Mouse (Mus musculus) hematopoietic stem cell, adult 5-6 weeks (primary cell): ENCODE data around the gene Hist1h3c. TPM values are rescaled to one million over a fixed set of nuclear protein-coding genes. Genes with fewer than 3 reads are reported as not detected.
"Not testable (repeated sequence)": the region's sequence is repeated elsewhere in the genome, so short reads cannot be mapped to it uniquely, and the experiment has no call there.

ENCODE experiments used
- ATAC-seq, 2 experiments: fragments of 125-278 bp in 1 of 2; replicated peaks in 1 of 2; 2 replicates each; pipeline ENCODE4 v1.8.0; 2016 to 2017; ENCODE audit warnings: inconsistent platforms in 2 of 2, mild to moderate bottlenecking in 2 of 2, moderate number of reproducible peaks in 2 of 2, low read depth in 1 of 2, moderate TSS enrichment in 1 of 2; ENCODE audit not compliant: low FRiP score in 2 of 2, poor library complexity in 2 of 2, severe bottlenecking in 2 of 2, insufficient read depth in 1 of 2, low TSS enrichment in 1 of 2
- total RNA-seq: library from RNA; stranded (forward); fragments of 172-1452, 232-1000 nt; gene quantifications from 2 replicates; pipeline ENCODE4 v1.2.3, GENCODE M21; 2017

Gene Hist1h3c
- 240 and 585 TPM in 2 replicates for total RNA-seq

DNA sequence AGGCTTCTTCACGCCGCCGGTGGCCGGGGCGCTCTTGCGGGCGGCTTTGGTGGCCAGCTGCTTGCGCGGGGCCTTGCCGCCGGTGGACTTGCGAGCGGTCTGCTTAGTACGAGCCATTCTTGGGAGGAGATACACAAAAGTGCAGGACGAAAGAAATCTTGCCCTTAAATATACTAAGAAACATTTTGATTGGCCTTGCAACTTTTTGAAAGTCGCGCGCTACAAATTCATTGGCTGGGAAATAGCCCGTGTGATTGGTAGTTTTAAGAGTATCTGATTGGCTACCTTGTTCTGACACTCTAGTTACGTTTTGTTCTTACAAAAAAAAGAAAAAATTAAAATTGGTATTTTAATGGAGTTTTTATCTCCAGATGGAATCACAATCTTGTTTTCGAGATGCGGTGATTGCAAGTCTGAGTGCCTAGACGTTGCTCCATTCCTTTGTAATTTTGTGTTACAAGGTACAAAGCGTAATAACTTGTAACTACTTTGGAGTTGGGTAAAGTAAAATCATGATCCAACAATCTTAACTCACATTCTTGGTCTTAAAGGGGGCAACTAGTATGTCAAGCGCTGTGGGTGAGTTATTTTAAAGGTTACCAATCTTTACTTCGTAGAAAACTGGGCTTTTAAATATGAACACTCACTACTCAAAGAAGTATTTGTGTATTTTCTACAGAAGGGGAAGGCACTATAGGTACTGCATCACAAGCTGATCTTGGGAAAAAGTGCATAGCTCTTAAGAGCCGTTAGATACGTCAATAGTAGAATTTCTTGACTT lies at the start of gene Hist1h3c:
Gene Hist1h3c (minus strand): TSS at position 222 of the 781 bp plus-strand sequence.
- ATAC-seq: peak; percentile 61 to 62; a peak in 3 of 4 replicates

DNA sequence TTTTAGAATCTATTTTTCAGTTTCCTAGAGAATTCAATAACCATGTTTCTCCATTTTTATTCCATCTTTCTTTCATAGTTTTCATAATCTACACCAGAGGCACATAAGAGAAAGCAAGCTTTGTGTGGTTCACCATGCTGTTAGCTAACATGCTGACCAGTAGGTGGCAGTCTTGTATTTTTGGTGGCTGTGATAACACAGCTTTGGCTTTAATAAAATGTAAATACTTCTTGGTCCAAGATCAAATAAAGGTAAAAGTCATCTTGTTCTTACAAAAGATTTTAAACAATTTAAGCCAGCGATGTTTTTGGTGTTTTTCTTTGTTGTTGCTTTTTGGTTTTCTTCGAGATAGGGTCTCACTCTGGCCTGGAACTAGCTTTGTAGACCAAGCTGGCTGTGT lies 47.1 kb upstream of the Hist1h3c start:
- peak; percentile 64 to 67; a peak in 3 of 4 replicates for ATAC-seq

DNA sequence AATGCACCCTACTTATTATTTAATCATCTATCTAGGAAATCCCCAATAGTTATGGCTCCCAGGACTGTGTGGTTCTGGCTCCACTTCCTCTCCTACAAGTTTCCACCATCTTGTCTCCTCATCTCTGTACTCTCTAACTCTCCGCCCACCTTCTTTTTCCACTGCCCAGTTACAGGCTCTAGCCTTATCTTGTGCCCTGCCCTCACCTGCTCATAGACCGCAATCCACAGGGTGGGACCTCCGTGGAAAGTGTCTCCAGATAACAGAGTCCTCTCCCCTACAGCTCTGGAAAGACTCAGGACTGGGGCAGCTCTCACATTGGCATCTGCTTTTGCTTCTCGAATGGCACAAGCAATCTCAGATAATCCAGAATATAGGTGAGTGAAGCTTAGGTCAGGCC lies 33.6 kb upstream of the Hist1h3c start:
- no peak for ATAC-seq

DNA sequence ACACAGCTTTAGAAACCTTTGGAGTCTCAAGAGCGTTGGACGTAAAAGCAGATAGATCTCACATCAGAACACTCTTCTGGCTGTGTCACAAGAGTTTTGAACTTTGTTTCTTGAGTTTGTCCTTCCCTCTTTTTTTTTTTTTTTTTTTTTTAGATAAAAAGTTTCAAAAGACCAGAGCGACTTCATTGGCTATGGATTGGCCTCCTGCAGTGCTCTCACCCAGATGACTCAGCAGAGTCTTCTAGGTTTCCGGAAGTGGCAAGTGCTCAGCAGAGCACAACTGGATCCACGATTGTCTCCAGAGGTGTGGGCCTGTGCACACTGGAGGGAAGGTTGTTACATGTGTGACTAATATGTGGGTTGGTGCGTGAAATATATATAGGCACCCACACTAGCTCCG lies 32.9 kb upstream of the Hist1h3c start:
- ATAC-seq: 0 out of 4 replicates have a peak, but pooled peaks have one; percentile 7 to 10

DNA sequence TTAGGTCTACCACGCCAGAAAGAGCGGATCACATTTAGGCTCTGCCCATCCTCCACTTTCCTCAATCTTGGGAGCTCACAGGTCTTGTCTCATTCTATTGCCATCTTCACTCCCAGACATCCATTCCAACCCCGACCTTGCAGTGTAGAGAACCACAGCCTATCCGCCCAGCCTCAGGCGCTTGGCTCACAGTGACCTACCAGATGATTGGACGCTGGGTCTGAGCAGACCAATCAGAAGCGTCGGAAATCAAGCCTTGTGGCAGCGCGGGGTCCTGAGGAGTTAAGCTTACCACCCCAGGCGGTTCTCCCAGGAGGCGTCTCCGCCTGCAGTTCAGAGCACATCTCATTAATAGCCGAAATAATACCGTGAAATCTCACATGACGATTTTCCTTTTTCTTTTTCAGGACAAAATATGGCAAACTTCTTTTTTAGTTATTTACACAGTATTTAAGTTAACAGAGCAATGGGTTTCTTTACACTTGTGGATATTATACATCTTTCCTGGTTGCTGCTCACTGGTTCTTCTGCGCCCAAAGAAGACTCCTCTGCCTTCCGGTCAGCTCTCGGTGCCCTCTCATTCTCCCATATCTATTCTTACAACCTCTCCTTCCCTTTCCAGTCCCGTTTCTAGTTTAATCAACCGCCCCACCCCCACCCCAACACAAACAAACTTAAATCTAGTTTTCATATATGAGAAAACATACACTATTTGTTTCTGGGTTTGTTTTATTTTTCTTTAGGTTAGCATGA lies 27.3 kb upstream of the Hist1h3c start:
- peak; percentile 37 to 47; a peak in 3 of 4 replicates for ATAC-seq

DNA sequence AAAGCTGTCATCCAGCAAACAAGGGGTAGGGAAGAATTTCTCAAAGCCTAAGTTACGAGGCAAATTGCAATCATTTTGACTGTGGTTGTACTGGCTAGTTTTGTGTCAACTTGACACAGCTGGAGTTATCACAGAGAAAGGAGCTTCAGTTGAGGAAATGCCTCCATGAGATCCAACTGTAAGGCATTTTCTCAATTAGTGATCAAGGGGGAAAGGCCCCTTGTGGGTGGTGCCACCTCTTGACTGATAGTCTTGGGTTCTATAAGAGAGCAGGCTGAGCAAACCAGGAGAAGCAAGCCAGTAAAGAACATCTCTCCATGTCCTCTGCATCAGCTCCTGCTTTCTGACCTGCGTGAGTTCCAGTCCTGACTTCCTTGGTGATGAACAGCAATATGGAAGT lies 24.2 kb upstream of the Hist1h3c start, which contains the start of gene Trim38:
Gene Trim38 (plus strand): TSS at position 301 of the 400 bp plus-strand sequence.
- ATAC-seq: not testable (repeated sequence)

DNA sequence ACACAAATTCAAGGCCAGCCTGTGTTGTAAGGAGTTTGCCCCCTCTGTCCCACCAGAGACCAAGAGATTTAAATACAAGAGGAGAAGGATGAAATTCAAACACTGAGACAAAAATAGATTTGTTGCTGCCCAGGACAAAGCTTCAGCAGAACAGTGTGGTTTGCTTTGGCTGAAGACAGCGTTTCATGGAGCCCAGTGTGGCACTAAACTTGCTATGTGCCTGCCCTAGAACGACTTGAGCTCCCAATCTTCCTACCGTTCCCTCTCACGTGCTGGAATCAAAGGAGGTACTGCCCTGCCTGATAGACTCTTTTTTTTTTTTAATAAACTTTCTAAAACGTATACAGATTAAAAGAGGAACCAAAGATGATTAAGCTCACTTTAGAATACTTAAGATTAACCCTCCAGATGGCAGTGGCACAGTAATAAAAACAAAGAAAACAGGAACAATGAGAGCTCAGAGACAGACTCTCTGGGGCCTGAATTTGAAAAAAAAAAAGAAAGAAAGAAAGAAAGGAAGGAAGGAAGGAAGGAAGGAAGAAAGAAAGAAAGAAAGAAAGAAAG lies 23.5 kb upstream of the Hist1h3c start:
- peak; percentile 63 to 81 for ATAC-seq

DNA sequence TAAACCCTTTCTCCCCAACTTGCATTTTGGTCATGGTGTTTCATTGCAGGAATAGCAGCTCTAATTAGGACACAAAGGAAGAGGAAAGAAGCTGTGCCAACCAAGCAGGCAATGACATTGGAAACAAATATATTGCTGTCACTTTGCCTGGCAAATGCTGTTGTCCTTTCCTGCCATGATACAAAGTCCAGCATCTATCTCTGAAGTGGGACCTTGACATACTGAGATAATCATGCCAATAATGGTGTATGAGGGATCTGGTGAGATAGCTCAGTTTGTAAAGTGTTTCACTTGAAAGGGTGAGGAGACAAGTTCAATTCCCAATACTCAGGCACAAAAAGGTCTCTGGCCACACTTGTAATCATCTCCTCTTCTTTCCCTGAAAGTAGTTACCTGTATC lies 21.4 kb upstream of the Hist1h3c start:
- ATAC-seq: no peak

DNA sequence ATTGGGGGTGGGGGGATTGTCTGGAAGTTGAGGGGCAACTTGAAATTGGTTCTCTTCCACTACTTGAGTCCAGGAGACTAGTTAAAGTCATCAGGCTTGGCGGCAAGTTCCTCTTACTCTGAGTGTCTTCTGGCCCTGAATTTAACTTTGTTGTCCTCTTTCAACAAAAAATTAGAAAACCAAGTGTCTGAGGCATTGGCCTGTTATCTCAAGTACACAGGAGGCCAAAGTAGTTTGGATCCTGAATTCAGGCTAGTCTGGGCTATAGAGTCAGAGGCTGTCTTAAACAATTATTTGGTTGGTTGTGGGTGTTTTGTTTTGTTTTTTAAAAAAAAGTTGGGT lies 19.7 kb upstream of the Hist1h3c start:
- ATAC-seq: no peak

DNA sequence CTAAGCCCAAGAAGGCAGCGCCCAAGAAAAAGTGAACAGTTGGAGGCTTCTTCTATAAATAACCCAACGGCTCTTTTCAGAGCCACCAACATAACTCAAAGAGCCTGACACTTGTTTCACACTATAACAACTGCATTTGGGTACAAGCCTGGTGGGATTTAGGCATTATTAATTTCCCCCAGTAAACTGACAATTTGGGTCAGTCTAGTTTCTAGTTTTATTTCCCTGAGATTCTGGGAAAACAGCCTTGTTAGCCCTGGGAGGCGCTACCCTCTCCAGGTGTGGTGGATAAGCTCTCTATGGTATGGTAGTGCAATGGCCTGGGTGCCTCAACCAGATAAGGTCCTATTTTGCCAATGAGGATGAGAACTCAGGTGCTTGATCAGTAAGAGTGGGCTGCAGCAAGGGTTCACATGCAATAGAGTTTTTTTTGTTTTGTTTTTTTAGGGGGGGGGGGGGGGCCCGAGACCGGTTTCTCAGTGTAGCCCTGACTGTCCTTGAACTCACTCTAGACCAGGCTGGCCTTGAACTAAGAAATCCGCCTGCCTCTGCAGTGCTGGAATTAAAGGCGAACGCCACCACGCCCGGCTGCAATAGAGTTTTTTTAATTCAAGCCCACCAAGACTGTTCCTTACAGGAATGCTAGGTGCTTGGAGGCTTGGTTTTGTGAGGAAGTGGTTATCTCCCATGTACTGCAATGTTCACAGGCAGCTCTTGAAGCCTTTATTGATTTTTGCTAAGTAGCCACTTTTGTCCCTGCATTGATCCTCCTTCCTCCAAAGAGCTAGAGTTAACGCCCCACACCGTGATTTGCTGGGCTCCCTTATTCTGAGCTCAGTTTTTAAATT lies 19.1 kb upstream of the Hist1h3c start:
- no peak for ATAC-seq

DNA sequence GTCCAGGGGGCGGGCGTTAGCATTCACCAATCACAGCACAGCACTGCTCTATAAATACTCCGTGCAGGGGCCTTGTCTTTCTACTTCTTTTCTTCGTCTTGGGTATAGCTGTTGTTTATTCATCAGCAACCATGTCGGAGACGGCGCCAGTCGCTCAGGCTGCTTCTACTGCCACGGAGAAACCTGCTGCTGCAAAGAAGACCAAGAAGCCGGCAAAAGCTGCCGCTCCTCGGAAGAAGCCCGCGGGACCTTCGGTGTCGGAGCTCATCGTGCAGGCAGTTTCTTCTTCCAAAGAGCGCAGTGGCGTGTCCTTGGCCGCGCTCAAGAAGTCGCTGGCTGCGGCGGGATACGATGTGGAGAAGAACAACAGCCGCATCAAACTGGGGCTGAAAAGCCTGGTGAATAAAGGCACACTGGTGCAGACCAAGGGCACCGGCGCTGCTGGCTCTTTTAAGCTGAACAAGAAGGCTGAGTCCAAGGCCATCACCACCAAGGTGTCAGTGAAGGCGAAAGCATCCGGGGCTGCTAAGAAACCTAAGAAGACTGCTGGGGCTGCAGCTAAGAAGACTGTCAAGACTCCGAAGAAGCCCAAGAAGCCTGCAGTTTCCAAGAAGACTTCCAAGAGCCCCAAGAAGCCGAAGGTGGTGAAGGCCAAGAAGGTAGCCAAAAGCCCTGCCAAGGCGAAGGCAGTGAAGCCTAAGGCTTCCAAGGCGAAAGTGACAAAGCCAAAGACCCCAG lies 18.4 kb upstream of the Hist1h3c start, which contains the start of gene Hist1h1a:
Gene Hist1h1a (plus strand): TSS at position 81 of the 738 bp plus-strand sequence.
- peak; percentile 55 to 63 for ATAC-seq

DNA sequence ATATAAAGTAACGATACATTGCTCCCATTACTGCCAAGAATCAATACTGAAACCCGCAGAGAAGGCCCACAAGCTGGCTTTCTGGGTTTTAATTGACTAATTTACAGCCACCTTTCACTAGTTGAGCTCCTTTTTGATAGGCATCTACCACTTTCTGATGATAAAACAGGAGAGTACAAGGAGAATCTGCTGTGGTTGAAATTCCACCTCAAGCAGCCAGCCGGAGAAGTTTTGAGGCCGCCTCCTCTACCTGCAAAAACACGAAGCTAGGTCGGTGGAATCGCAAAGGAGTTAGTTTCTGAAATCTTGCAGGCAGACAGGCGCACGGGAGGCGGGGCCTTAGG lies 17.8 kb upstream of the Hist1h3c start:
- no peak for ATAC-seq

DNA sequence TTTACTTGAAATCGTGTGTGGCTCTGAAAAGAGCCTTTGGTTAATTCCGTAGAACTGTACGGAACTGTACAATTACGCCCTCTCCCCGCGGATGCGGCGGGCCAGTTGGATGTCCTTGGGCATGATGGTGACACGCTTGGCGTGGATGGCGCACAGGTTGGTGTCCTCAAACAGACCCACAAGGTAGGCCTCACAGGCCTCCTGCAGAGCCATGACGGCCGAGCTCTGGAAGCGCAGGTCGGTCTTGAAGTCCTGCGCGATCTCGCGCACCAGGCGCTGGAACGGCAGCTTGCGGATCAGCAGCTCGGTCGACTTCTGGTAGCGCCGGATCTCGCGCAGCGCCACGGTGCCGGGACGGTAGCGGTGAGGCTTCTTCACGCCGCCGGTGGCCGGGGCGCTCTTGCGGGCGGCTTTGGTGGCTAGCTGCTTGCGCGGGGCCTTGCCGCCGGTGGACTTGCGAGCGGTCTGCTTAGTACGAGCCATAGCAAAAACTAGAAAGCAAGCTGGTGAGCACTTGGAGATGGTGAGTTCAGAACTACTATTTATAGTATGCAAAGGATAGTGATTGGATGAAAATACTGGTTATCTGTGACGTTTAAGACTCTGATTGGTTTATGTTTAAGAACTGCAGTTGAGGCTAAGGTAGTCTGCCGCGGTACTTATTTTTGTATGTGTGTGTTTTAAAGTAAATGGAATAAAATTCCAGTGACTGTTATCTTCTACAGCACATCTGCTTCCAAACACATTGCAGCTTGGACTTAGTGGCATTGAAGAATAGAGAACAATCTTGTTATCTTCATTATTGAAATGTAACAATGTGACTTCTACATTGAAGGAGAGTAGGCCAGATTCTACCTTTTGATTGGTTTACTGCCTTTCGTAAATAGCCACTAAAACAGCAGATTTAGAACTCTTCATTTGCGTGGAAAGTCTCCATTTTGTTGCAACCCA lies 16.7 kb upstream of the Hist1h3c start, which contains the start of gene Hist1h3a:
Gene Hist1h3a (minus strand): TSS at position 516 of the 951 bp plus-strand sequence.
- peak; percentile 47 to 57; a peak in 3 of 4 replicates for ATAC-seq

DNA sequence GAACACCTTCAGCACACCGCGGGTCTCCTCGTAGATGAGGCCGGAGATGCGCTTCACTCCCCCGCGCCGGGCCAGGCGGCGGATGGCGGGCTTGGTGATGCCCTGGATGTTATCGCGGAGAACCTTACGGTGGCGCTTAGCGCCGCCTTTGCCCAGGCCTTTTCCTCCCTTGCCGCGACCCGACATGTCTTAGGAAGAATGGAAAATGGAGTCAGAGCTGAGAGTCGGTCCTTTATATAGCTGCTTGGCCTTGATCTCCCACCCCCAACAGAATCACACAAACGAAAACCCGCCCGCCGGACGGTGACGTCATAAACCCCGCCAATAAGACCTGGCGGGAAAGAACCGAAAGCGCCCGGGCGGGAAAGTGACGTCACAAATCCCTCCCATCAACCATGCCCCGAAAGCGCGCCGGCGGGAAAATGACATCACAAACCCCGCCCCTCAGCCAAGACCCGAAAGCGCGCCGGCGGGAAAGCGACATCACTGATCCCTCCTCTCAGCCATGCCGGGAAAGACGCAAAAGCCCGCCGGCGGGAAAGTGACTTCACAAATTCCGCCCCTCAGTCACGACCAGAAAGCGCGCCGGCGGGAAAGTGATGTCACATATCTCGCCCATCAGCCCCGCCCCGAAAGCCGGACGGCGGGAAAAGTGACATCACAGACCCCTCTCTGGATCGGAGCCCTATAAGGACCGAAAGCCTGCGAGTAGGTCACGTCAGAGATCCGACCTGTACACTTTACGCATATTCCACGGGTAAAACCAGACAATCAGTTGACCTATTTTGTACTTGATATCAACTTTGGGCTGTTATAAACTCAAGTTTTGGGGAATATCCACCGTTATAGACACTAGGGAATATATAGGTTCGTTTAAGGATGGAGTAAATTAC lies 15.8 kb upstream of the Hist1h3c start, which contains the start of gene Hist1h4a:
Gene Hist1h4a (minus strand): TSS at position 259 of the 893 bp plus-strand sequence.
- peak; percentile 49 to 50 for ATAC-seq
